Mouse (Mus musculus): Measurements from ENCODE around the gene Klk1b22. TPM values are rescaled to one million over a fixed set of nuclear protein-coding genes. Genes with fewer than 3 reads are reported as not detected.
"Not testable (repeated sequence)": the region's sequence is repeated elsewhere in the genome, so short reads cannot be mapped to it uniquely, and the experiment has no call there.

Klk1b22 gene
- polyA plus RNA-seq (2015; fragmentation: Nextera tagmentation; extraction: Ambion mirVana): not detected in 2 replicates

- no peaks in the 10 kb centered on the region for H3K9me3 ChIP-seq
- no peak within 1 kb of the TSS for H3K27ac ChIP-seq
- H3K9ac ChIP-seq: no peak within 1 kb of the TSS
- H3K36me3 ChIP-seq: no peaks in the 10 kb centered on the region
- H3K4me3 ChIP-seq: no peak within 1 kb of the TSS
- no peak within 1 kb of the TSS for H3K4me2 ChIP-seq
- ATAC-seq (ENCODE audit: borderline replicate concordance, extremely low read depth, low FRiP score, low TSS enrichment): no peak
- 61% methylated on average over 4 of the region's 4 CpGs for WGBS
- no peaks in the 10 kb centered on the region for H3K27me3 ChIP-seq
- H3K4me1 ChIP-seq: no peaks in the 10 kb centered on the region
Observed at GRCm38 (mm10) chr7:44112373-44112772, at the start of gene Klk1b22. Gene Klk1b22, plus strand, starts transcription at chr7:44112673.

DNA sequence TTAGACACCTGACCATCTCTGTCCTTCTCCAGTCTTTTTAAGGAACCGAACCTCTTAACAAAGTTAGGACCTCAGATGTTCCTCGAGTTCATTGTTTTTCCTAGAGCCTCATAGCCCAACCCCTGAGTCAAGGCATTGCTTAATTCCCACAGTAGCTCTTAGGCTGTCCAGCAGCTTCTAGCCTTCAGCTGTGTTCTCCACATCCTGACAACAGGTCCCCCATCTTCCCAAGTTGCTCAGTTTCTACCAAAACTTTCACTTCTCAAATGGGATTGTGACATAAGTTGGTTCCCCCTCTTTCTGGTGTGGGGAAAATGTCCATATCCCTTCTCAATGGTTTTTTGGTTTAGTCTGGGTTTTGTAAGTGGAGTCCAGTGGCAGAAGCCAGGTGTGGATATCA, 40.4 kb upstream of the Klk1b22 start:
- H3K4me3 ChIP-seq: no peak overlapping the region

GRCm38 (mm10) chr7:44077703-44078102, 34.8 kb upstream of the Klk1b22 start:
- Histone ChIP-seq H3K27ac (no peak overlapping the region), H3K36me3 (no peaks in the 10 kb centered on the region), H3K9me3 (no peaks in the 10 kb centered on the region), H3K9ac (no peak overlapping the region), H3K27me3 (no peaks in the 10 kb centered on the region), H3K4me3 (no peak overlapping the region), H3K4me1 (no peaks in the 10 kb centered on the region), H3K4me2 (no peak overlapping the region)
- ATAC-seq (ENCODE audit: borderline replicate concordance, extremely low read depth, low FRiP score, low TSS enrichment): no peak
- 33% methylated on average over 1 of the region's 1 CpGs for WGBS

More for the DNA sequence above, 40.4 kb upstream of the Klk1b22 start:
- Histone ChIP-seq H3K36me3 (no peaks in the 10 kb centered on the region), H3K27ac (no peak overlapping the region), H3K9ac (no peak overlapping the region), H3K4me2 (no peak overlapping the region), H3K9me3 (no peaks in the 10 kb centered on the region), H3K27me3 (no peaks in the 10 kb centered on the region), H3K4me1 (no peaks in the 10 kb centered on the region)
- ATAC-seq (ENCODE audit: borderline replicate concordance, extremely low read depth, low FRiP score, low TSS enrichment): no peak
- 69% methylated on average over 2 of the region's 2 CpGs for WGBS

DNA sequence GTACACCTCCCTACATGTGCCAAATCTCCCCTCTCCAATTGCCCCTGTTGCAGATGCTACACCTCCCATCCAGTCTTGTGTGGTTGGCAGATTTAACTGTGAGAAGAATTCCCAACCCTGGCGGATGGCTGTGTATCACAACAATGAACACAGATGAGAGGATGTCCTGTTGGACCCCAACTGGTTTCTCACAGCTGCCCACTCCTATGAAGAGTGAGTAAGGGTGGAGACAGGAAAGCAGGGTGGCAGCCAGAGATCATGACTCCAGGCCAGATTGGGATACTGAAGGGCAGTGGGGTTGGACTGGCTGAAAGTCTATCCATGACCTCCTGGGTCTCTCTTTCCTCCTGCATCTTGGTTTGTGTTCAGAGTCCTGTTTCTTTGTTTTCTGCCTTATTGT, 16.4 kb upstream of the Klk1b22 start:
- H3K27ac ChIP-seq: no peak overlapping the region
- no peak overlapping the region for H3K4me3 ChIP-seq
- no peaks in the 10 kb centered on the region for H3K36me3 ChIP-seq
- no peak for ATAC-seq (ENCODE audit: borderline replicate concordance, extremely low read depth, low FRiP score, low TSS enrichment)
- no peak overlapping the region for H3K9ac ChIP-seq
- H3K27me3 ChIP-seq: no peaks in the 10 kb centered on the region
- H3K4me2 ChIP-seq: no peak overlapping the region
- no peaks in the 10 kb centered on the region for H3K4me1 ChIP-seq
- no peaks in the 10 kb centered on the region for H3K9me3 ChIP-seq
- WGBS: 83% methylated on average over 1 of the region's 1 CpGs

- H3K9me3 ChIP-seq; H3K4me1 ChIP-seq; H3K36me3 ChIP-seq; H3K9ac ChIP-seq; H3K27me3 ChIP-seq; ATAC-seq (ENCODE audit: borderline replicate concordance, extremely low read depth, low FRiP score, low TSS enrichment); H3K27ac ChIP-seq; H3K4me2 ChIP-seq; H3K4me3 ChIP-seq: not testable (repeated sequence)
- 65% methylated on average over 3 of the region's 3 CpGs for WGBS
Observed at GRCm38 (mm10) chr7:44102028-44102427, 10.4 kb upstream of the Klk1b22 start, which contains the start of gene Klk1b21. Gene Klk1b21, plus strand, starts transcription at chr7:44102328.

DNA sequence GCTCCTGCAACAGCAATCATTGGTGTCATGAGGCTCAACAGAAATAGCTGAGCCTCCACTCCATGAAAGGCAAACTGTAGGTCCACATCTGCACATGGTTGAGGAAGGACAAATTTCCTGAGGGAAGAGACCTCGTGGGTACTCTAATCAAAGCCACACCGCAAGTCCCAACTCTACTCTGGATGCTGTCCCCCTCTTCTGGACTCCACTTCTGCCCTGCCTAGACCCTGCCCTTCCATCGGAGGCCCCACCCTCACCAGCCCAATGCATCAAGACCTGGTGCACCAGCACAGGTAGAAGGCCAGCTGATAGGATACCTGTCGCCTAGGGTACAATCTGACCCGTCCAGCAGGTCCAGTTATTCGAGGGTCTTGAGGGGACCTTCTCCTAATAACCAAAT, 11.0 kb downstream of the Klk1b22 start:
- Histone ChIP-seq H3K4me3 (no peak overlapping the region), H3K4me1 (no peaks in the 10 kb centered on the region), H3K9ac (no peak overlapping the region), H3K27me3 (no peaks in the 10 kb centered on the region), H3K4me2 (no peak overlapping the region), H3K27ac (no peak overlapping the region), H3K9me3 (no peaks in the 10 kb centered on the region), H3K36me3 (no peaks in the 10 kb centered on the region)
- ATAC-seq (ENCODE audit: borderline replicate concordance, extremely low read depth, low FRiP score, low TSS enrichment): no peak
- WGBS: 85% methylated on average over 6 of the region's 6 CpGs

DNA sequence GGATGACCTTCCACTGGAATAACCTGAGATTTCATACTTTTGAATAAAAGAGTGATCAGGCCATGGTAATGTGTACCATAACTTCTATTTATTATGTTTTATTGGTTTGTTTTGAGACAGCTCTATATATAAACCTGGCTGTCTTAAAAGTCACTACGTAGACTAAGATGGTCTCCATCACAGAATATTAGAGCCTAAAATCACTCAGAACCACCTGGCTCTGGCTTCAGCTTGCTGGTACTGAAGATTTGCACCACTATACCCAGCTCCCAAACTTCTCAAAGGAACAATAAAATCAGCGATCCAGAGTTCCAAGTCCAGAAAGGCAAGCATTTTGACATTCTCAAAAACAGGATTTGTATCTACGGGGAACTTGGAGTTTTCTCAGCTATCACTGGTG, 24.0 kb downstream of the Klk1b22 start, which contains the start of gene Klk1b16:
Gene Klk1b16, plus strand, starts transcription at position 301 of the 400 bp plus-strand sequence.
- no peaks in the 10 kb centered on the region for H3K27me3 ChIP-seq
- H3K9me3 ChIP-seq: no peaks in the 10 kb centered on the region
- no peak within 1 kb of the TSS for H3K27ac ChIP-seq
- H3K9ac ChIP-seq: no peak within 1 kb of the TSS
- H3K4me2 ChIP-seq: no peak within 1 kb of the TSS
- H3K4me1 ChIP-seq: no peaks in the 10 kb centered on the region
- WGBS: 84% methylated on average over 3 of the region's 3 CpGs
- no peaks in the 10 kb centered on the region for H3K36me3 ChIP-seq
- H3K4me3 ChIP-seq: no peak within 1 kb of the TSS
- no peak for ATAC-seq (ENCODE audit: borderline replicate concordance, extremely low read depth, low FRiP score, low TSS enrichment)

Other genes with a start within 250 kb of the Klk1b22 start
- gene Klk4, start 231.5 kb upstream of the Klk1b22 start, polyA plus RNA-seq (2015; fragmentation: Nextera tagmentation; extraction: Ambion mirVana): not detected in 2 replicates
- gene Klk15, start 178.9 kb upstream of the Klk1b22 start, polyA plus RNA-seq (2015; fragmentation: Nextera tagmentation; extraction: Ambion mirVana): not detected in 2 replicates
- gene Klk1b8, start 162.0 kb upstream of the Klk1b22 start, polyA plus RNA-seq (2015; fragmentation: Nextera tagmentation; extraction: Ambion mirVana): not detected in 2 replicates
- gene Klk1b1, start 145.9 kb upstream of the Klk1b22 start, polyA plus RNA-seq (2015; fragmentation: Nextera tagmentation; extraction: Ambion mirVana): not detected in 2 replicates
- gene Klk1b9, start 136.6 kb upstream of the Klk1b22 start, polyA plus RNA-seq (2015; fragmentation: Nextera tagmentation; extraction: Ambion mirVana): not detected in 2 replicates
- not detected in 2 replicates for gene Klk1b11, start 116.8 kb upstream of the Klk1b22 start, polyA plus RNA-seq (2015; fragmentation: Nextera tagmentation; extraction: Ambion mirVana)
- not detected in 2 replicates for gene Klk1b26, start 100.5 kb upstream of the Klk1b22 start, polyA plus RNA-seq (2015; fragmentation: Nextera tagmentation; extraction: Ambion mirVana)
- gene Klk1b27, start 60.4 kb upstream of the Klk1b22 start, polyA plus RNA-seq (2015; fragmentation: Nextera tagmentation; extraction: Ambion mirVana): not detected in 2 replicates
- gene Klk1b21, start 10.3 kb upstream of the Klk1b22 start, polyA plus RNA-seq (2015; fragmentation: Nextera tagmentation; extraction: Ambion mirVana): not detected in 2 replicates
- gene Klk1b16, start 24.1 kb downstream of the Klk1b22 start, polyA plus RNA-seq (2015; fragmentation: Nextera tagmentation; extraction: Ambion mirVana): not detected in 2 replicates
- gene Klk1b24, start 75.6 kb downstream of the Klk1b22 start, polyA plus RNA-seq (2015; fragmentation: Nextera tagmentation; extraction: Ambion mirVana): not detected in 2 replicates
- gene Klk1b3, start 85.5 kb downstream of the Klk1b22 start, polyA plus RNA-seq (2015; fragmentation: Nextera tagmentation; extraction: Ambion mirVana): not detected in 2 replicates
- not detected in 2 replicates for gene Klk1b4, start 94.8 kb downstream of the Klk1b22 start, polyA plus RNA-seq (2015; fragmentation: Nextera tagmentation; extraction: Ambion mirVana)
- gene Klk1b5, start 103.3 kb downstream of the Klk1b22 start, polyA plus RNA-seq (2015; fragmentation: Nextera tagmentation; extraction: Ambion mirVana): not detected in 2 replicates
- 0.20 TPM in 1 of 2 replicates, not detected in the other for gene Klk1, start 112.7 kb downstream of the Klk1b22 start, polyA plus RNA-seq (2015; fragmentation: Nextera tagmentation; extraction: Ambion mirVana)
- not detected in 2 replicates for gene Gm36864, start 123.5 kb downstream of the Klk1b22 start, polyA plus RNA-seq (2015; fragmentation: Nextera tagmentation; extraction: Ambion mirVana)
- gene 1700028J19Rik, start 134.0 kb downstream of the Klk1b22 start, polyA plus RNA-seq (2015; fragmentation: Nextera tagmentation; extraction: Ambion mirVana): 1.4 TPM in 2 replicates
- gene 2410002F23Rik, start 134.0 kb downstream of the Klk1b22 start, polyA plus RNA-seq (2015; fragmentation: Nextera tagmentation; extraction: Ambion mirVana): 133 TPM in 2 replicates
- not detected in 2 replicates for gene Acp4, start 144.7 kb downstream of the Klk1b22 start, polyA plus RNA-seq (2015; fragmentation: Nextera tagmentation; extraction: Ambion mirVana)
- not detected in 2 replicates for gene Gm15517, start 148.8 kb downstream of the Klk1b22 start, polyA plus RNA-seq (2015; fragmentation: Nextera tagmentation; extraction: Ambion mirVana)
- 2.5 and 2.6 TPM in 2 replicates for gene Clec11a, start 194.2 kb downstream of the Klk1b22 start, polyA plus RNA-seq (2015; fragmentation: Nextera tagmentation; extraction: Ambion mirVana)
- 0.96 and 1.1 TPM in 2 replicates for gene Shank1, start 197.6 kb downstream of the Klk1b22 start, polyA plus RNA-seq (2015; fragmentation: Nextera tagmentation; extraction: Ambion mirVana)